In the genomic region with DNA sequence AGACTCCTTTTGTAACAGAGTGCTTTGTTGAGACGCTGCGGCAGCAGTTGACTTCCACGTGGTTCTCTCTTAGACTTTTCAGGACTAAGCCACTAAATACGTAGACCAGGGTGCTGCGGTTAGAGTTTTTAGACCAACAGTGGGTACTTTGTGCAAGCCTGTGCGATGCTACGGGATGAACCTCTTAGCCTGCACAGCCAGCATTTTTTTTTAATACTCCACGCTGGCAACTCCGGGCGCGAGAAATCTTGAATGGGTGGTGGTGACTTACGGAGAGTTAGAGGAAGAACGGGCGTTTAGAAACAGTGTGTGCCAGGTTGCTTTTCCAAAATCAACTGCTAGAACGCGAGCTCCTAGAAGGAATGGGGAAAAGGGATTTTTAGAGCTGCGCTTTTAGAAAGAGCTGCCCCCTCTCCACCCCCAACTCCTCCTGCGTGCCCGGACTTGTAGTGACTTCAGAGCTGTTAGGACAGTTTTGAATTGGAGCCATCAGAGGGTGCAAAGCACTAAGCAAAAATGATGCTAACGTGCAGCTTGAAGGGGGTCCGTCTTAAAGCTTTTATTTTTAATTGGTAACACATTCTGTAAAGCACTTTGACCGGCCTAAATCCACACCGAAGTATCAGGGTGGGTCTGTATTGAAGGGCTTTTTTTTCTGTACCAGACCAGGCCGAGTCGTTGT, we compare ENCODE assay signal across 8 mouse cellular contexts. TPM values are rescaled to one million over a fixed set of nuclear protein-coding genes. Genes with fewer than 3 reads are reported as not detected.
A peak's percentile ranks its signal among the peaks of the same experiment; 100 is the strongest.
DNase-seq lines count a peak whose midpoint lies in the region; ATAC-seq and TF ChIP-seq lines count a peak whose summit lies in the region.

No protein-coding gene starts in this region.

- WGBS in embryonic facial prominence, embryonic 15.5 days, result under 1% methylated on average over 25 of the region's 25 CpGs
- WGBS in hindbrain, embryonic 16.5 days, result 0% methylated on average over 25 of the region's 25 CpGs
- WGBS in liver, embryonic 16.5 days (ENCODE audit: insufficient replicate concordance), result under 1% methylated on average over 25 of the region's 25 CpGs
- WGBS in olfactory bulb, adult 2 months, result 1% methylated on average over 25 of the region's 25 CpGs

- peak; percentile 15; the same call in 1 of the 2 replicates for ATAC-seq in embryonic facial prominence, embryonic 15.5 days (ENCODE audit: insufficient number of reproducible peaks, low FRiP score, low TSS enrichment, low read depth)
- ATAC-seq in hindbrain, embryonic 16.5 days, result peak; percentile 65
- ATAC-seq in liver, embryonic 16.5 days (ENCODE audit: low read depth), result no peak

- H3K4me3 ChIP-seq in embryonic facial prominence, embryonic 15.5 days (replicated peaks), result peak overlapping the region; percentile 69
- H3K4me3 ChIP-seq in hindbrain, embryonic 16.5 days (ENCODE audit: low read length), result peak overlapping the region; percentile 52
- H3K4me3 ChIP-seq in liver, embryonic 16.5 days (ENCODE audit: low read depth, low read length), result peak overlapping the region; percentile 54
- peak overlapping the region; percentile 45 for H3K4me3 ChIP-seq in olfactory bulb, adult 2 months (ENCODE audit: insufficient read depth, low read depth, low read length)

- no peaks in the 10 kb centered on the region for H3K36me3 ChIP-seq in embryonic facial prominence, embryonic 15.5 days
- H3K36me3 ChIP-seq in hindbrain, embryonic 16.5 days (ENCODE audit: control insufficient read depth, insufficient read depth, low read length), result no peaks in the 10 kb centered on the region
- H3K36me3 ChIP-seq in liver, embryonic 16.5 days (ENCODE audit: control insufficient read depth, insufficient read depth), result no peaks in the 10 kb centered on the region

- peak overlapping the region; percentile 73 for H3K9ac ChIP-seq in embryonic facial prominence, embryonic 15.5 days
- peak overlapping the region; percentile 63 for H3K9ac ChIP-seq in hindbrain, embryonic 16.5 days (ENCODE audit: low read depth, low read length)
- H3K9ac ChIP-seq in liver, embryonic 16.5 days (ENCODE audit: low read depth, low read length), result peak overlapping the region; percentile 14; the same call in 1 of the 2 replicates

- peak overlapping the region; percentile 93 for H3K27ac ChIP-seq in embryonic facial prominence, embryonic 15.5 days (replicated peaks)
- H3K27ac ChIP-seq in hindbrain, embryonic 16.5 days (ENCODE audit: low read depth, low read length), result peak overlapping the region; percentile 74
- no peak overlapping the region for H3K27ac ChIP-seq in liver, embryonic 16.5 days (ENCODE audit: low read length)
- H3K27ac ChIP-seq in olfactory bulb, adult 2 months (ENCODE audit: insufficient read depth, low read depth, low read length), result peak overlapping the region; percentile 42; the same call in 1 of the 2 replicates

- peak overlapping the region; percentile 53 for H3K4me2 ChIP-seq in embryonic facial prominence, embryonic 15.5 days (replicated peaks)
- H3K4me2 ChIP-seq in hindbrain, embryonic 16.5 days (ENCODE audit: low read length), result peak overlapping the region; percentile 81
- peak overlapping the region; percentile 68 for H3K4me2 ChIP-seq in liver, embryonic 16.5 days (ENCODE audit: low read depth, low read length)

- no peaks in the 10 kb centered on the region for H3K27me3 ChIP-seq in embryonic facial prominence, embryonic 15.5 days
- H3K27me3 ChIP-seq in hindbrain, embryonic 16.5 days (replicated peaks; ENCODE audit: control insufficient read depth, insufficient read depth, low read length), result no peaks in the 10 kb centered on the region; the same call in 1 of the 2 replicates
- H3K27me3 ChIP-seq in liver, embryonic 16.5 days (ENCODE audit: control insufficient read depth, insufficient read depth, low read depth, low read length), result peaks cover 12% of the 10 kb centered on the region

- H3K4me1 ChIP-seq in embryonic facial prominence, embryonic 15.5 days, result 0 out of 2 replicates have a peak, but pooled peaks cover 10% of the 10 kb centered on the region
- H3K4me1 ChIP-seq in hindbrain, embryonic 16.5 days (ENCODE audit: control insufficient read depth, insufficient read depth, low read depth, low read length), result peaks cover 10% of the 10 kb centered on the region
- peaks cover 3% of the 10 kb centered on the region; the same call in 1 of the 2 replicates for H3K4me1 ChIP-seq in liver, embryonic 16.5 days (ENCODE audit: control insufficient read depth, low read depth, low read length)
- H3K4me1 ChIP-seq in olfactory bulb, adult 2 months (ENCODE audit: control insufficient read depth, insufficient read depth, low read length), result peaks cover 6% of the 10 kb centered on the region

- TF ChIP-seq POLR2A in olfactory bulb, adult 2 months (IDR thresholded peaks at IDR 0.05; ENCODE audit: insufficient read depth, low read depth, low read length), result no peak

- TF ChIP-seq CTCF in olfactory bulb, adult 2 months (IDR thresholded peaks at IDR 0.05; ENCODE audit: insufficient read depth, low read depth, low read length), result no peak

- peak; percentile 21 for DNase-seq in kidney, adult 18-20 months
- no peak for DNase-seq in kidney, adult 11 months
- peak; percentile 58 for DNase-seq in NIH3T3 (ENCODE audit: low read depth)
- DNase-seq in frontal cortex, postnatal 10 days (ENCODE audit: low spot score in 2 of 2), result no peak

- no peaks in the 10 kb centered on the region for H3K9me3 ChIP-seq in embryonic facial prominence, embryonic 15.5 days (replicated peaks)
- no peaks in the 10 kb centered on the region for H3K9me3 ChIP-seq in hindbrain, embryonic 16.5 days (ENCODE audit: control insufficient read depth, low read length)
- no peaks in the 10 kb centered on the region for H3K9me3 ChIP-seq in liver, embryonic 16.5 days (replicated peaks; ENCODE audit: control insufficient read depth, low read length)

RNA-seq across cellular contexts. Expression of a gene that starts 1.0 kb away (rescaled TPM):
- polyA plus RNA-seq in embryonic facial prominence, embryonic 15.5 days (2015; fragmentation: Nextera tagmentation; extraction: Ambion mirVana), result 339 and 357 TPM in 2 replicates
- 138 and 145 TPM in 2 replicates for polyA plus RNA-seq in hindbrain, embryonic 16.5 days (2015; fragmentation: Nextera tagmentation; extraction: Ambion mirVana)
- 4.6 and 6.4 TPM in 2 replicates for polyA plus RNA-seq in liver, embryonic 16.5 days (2015; fragmentation: Nextera tagmentation; extraction: Ambion mirVana)
- not detected in 2 replicates for polyA plus RNA-seq in olfactory bulb, adult 2 months (2012; ENCODE audit: insufficient read depth, insufficient read length, low replicate concordance, missing spikeins)

Comparison
In these comparisons a context has a peak if more than half of its experiments do, and no peak if none do; other contexts are left out.
1. DNase-seq: peak in kidney, adult 18-20 months (single experiment) and NIH3T3 (single experiment); none in kidney, adult 11 months (single experiment) and frontal cortex, postnatal 10 days (0 of 2).
2. H3K9ac ChIP-seq: peak in every context shown above with its lines; median percentile 73 in embryonic facial prominence, embryonic 15.5 days; 63 in hindbrain, embryonic 16.5 days; 14 in liver, embryonic 16.5 days.
3. Peak in every context shown above with its lines, with median percentiles within 50 percentile points of each other: H3K4me2 ChIP-seq and H3K4me3 ChIP-seq.